Mouse (Mus musculus) CH12.LX (cell line): ENCODE measurements around the gene Mettl24.

ENCODE experiments used
- CHD2 ChIP-seq: IDR thresholded peaks from 2 replicates; pipeline ENCODE4 v1.6.1; 2011; ENCODE audit warnings: low read length, improper control_type of control experiment
- CTCF ChIP-seq, 2 experiments: IDR thresholded peaks in 1 of 2; conservative IDR thresholded peaks in 1 of 2; 2 replicates each; pipeline ENCODE4 v1.5.1; 2011 to 2012; ENCODE audit warnings: low read depth in 2 of 2, low read length in 2 of 2, improper control_type of control experiment in 1 of 2, inconsistent platforms in 1 of 2, mild to moderate bottlenecking in 1 of 2, moderate library complexity in 1 of 2
- E2F4 ChIP-seq: IDR thresholded peaks from 2 replicates; pipeline ENCODE4 v1.6.1; 2011; ENCODE audit warnings: low read depth, low read length, improper control_type of control experiment; ENCODE audit not compliant: insufficient replicate concordance
- KAT2A ChIP-seq: IDR thresholded peaks from 2 replicates; pipeline ENCODE4 v1.6.1; 2012; ENCODE audit warnings: low read length, improper control_type of control experiment, inconsistent platforms; ENCODE audit not compliant: insufficient replicate concordance
- MEF2A ChIP-seq: IDR thresholded peaks from 2 replicates; pipeline ENCODE4 v1.6.1; 2014; ENCODE audit warnings: low read depth, mild to moderate bottlenecking, inconsistent platforms, low read length, improper control_type of control experiment, borderline replicate concordance
- USF1 ChIP-seq: IDR thresholded peaks from 2 replicates; pipeline ENCODE4 v1.6.1; 2014; ENCODE audit warnings: low read depth, mild to moderate bottlenecking, inconsistent platforms, low read length, improper control_type of control experiment
- ZKSCAN1 ChIP-seq: IDR thresholded peaks from 2 replicates; pipeline ENCODE4 v1.6.1; 2012; ENCODE audit warnings: low read depth, inconsistent platforms, low read length, improper control_type of control experiment, borderline replicate concordance

- TF ChIP-seq CTCF (conservative IDR thresholded peaks at IDR 0.05 in 1 of 2, IDR thresholded peaks at IDR 0.05 in 1 of 2; ENCODE audit: low read depth in 2 of 2, low read length in 2 of 2) (no peak), KAT2A (no peak), CHD2 (no peak), E2F4 (no peak), MEF2A (no peak), USF1 (no peak), ZKSCAN1 (no peak)
Measured at GRCm38 (mm10) chr10:40831267-40831666, 148.2 kb downstream of the Mettl24 start.
